Comparison of ENCODE assay signal across 1 mouse cellular context in genomic region chr8:72261872-72262271, GRCm38 (mm10).
TF ChIP-seq lines count a peak whose summit lies in the region.

No protein-coding gene starts in this region.

TF ChIP-seq in CH12.LX, 34 proteins besides CTCF, POLR2A, EP300 and RAD21:
- TF ChIP-seq MAZ (IDR thresholded peaks at IDR 0.05; ENCODE audit: low read depth, low read length) (no peak), MAX (IDR thresholded peaks at IDR 0.05; ENCODE audit: low read length) (no peak), SMC3 (IDR thresholded peaks at IDR 0.05; ENCODE audit: low read depth, low read length) (peak; percentile 61), JUN (IDR thresholded peaks at IDR 0.05; ENCODE audit: insufficient read depth, low read depth, low read length) (no peak), GABPA (IDR thresholded peaks at IDR 0.05; ENCODE audit: insufficient replicate concordance, low read depth, low read length) (no peak)
